Mouse (Mus musculus) liver, postnatal 0 days (tissue): ENCODE measurements at regions not wholly inside any gene's neighbourhood (a gene's known extent, or its start where the extent isn't known, plus 50 kb on each side); places are given as distances from the start of the nearest gene placed in this dataset.

ENCODE experiments used
- CTCF ChIP-seq: sonication (generic); IDR thresholded peaks from 2 replicates; pipeline ENCODE4 v1.5.1; 2016; ENCODE audit warnings: antibody characterized with exemption, low read depth
- EP300 ChIP-seq: IDR thresholded peaks from 2 replicates; pipeline ENCODE4 v1.6.1; 2016; ENCODE audit warnings: antibody characterized with exemption, low read depth, mild to moderate bottlenecking

DNA sequence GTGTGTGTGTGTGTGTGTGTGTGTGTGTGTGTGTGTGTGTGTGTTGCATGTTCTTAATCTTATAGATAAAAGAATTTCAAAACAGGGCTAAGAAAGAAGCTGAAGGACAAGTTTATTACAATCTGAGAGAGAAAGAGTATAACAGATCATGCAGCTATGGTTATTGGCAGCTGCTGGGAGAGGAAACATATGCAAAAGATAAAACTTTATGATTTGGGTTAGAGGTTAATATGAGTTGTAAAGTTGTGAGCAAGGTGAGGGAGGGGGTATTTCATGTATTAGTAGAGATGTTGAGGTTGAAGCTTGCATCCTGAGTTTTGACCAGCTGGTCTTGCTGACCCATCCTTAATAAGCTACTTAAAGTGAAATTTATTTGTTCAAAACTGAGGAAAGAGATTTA, 247.8 kb upstream of the Fam174a start:
- TF ChIP-seq CTCF: no peak
- no peak for TF ChIP-seq EP300
